Mouse (Mus musculus): ENCODE results near the gene Arhgef25.

- no peak for TF ChIP-seq CTCF (IDR thresholded peaks at IDR 0.05; ENCODE audit: control insufficient read depth, insufficient read depth, insufficient replicate concordance, low read depth, low read length)
- TF ChIP-seq POLR2A (IDR thresholded peaks at IDR 0.05; ENCODE audit: control insufficient read depth, low read depth, low read length) = no peak
Measured at GRCm38 (mm10) chr10:127144536-127144935, 45.3 kb downstream of the Arhgef25 start.

All from testis, adult 2 months (tissue).